Mouse (Mus musculus) heart, postnatal 0 days (tissue): ENCODE data around the gene Adssl1. TPM values are rescaled to one million over a fixed set of nuclear protein-coding genes. Genes with fewer than 3 reads are reported as not detected.

Source experiments
- ATAC-seq: fragments of 200-750 bp; cut with Nextera tagmentation; 2 replicates; pipeline ENCODE4 v1.8.0; 2017; ENCODE audit warnings: low read depth, moderate number of reproducible peaks, moderate library complexity; ENCODE audit not compliant: insufficient read depth
- DNase-seq: peaks from one replicate; pipeline ENCODE4 v3.0.0-alpha.2; 2016; ENCODE audit warnings: low spot score
- H3K27ac ChIP-seq: fragments of 300-500 bp; sonication (generic); 2 replicates; pipeline ENCODE4 v1.5.1; 2014; ENCODE audit warnings: low read depth, mild to moderate bottlenecking
- H3K27me3 ChIP-seq: fragments of 300-500 bp; sonication (generic); 2 replicates; pipeline ENCODE4 v1.6.1; 2014; ENCODE audit warnings: low read length, mixed read lengths; ENCODE audit not compliant: control insufficient read depth, insufficient read depth
- H3K36me3 ChIP-seq: fragments of 300-500 bp; sonication (generic); replicated peaks from 2 replicates; pipeline ENCODE4 v1.6.1; 2014; ENCODE audit warnings: low read length, mixed read lengths; ENCODE audit not compliant: control insufficient read depth, insufficient read depth
- H3K4me1 ChIP-seq: fragments of 300-500 bp; sonication (generic); 2 replicates; pipeline ENCODE4 v1.6.1; 2014; ENCODE audit warnings: antibody characterized with exemption; ENCODE audit not compliant: control insufficient read depth, insufficient read depth
- H3K4me2 ChIP-seq: fragments of 300-500 bp; sonication (generic); 2 replicates; pipeline ENCODE4 v1.6.1; 2014; ENCODE audit warnings: low read depth, mild to moderate bottlenecking, low read length, moderate library complexity
- H3K4me3 ChIP-seq: fragments of 300-500 bp; sonication (generic); 2 replicates; pipeline ENCODE4 v1.5.1; 2014; ENCODE audit warnings: low read depth, low read length
- H3K9ac ChIP-seq: fragments of 300-500 bp; sonication (generic); replicated peaks from 2 replicates; pipeline ENCODE4 v1.6.1; 2014; ENCODE audit warnings: low read depth, low read length, mixed read lengths
- H3K9me3 ChIP-seq: fragments of 300-500 bp; sonication (generic); replicated peaks from 2 replicates; pipeline ENCODE4 v1.6.1; 2016; ENCODE audit warnings: low read length; ENCODE audit not compliant: control insufficient read depth
- CTCF ChIP-seq: IDR thresholded peaks from 2 replicates; pipeline ENCODE4 v1.5.1; 2016; ENCODE audit warnings: antibody characterized with exemption, control low read depth, low read depth
- EP300 ChIP-seq: IDR thresholded peaks from 2 replicates; pipeline ENCODE4 v1.6.1; 2016; ENCODE audit warnings: antibody characterized with exemption, low read depth
- WGBS: fragments of 180-500 bp; shearing (Covaris S2); extraction: QIAGEN DNeasy Blood & Tissue Kit; methylation state at CpG from one replicate; pipeline ENCODE4 v1.1.7; 2014; 5-methylcytosine and 5-hydroxymethylcytosine counted together
- polyA plus RNA-seq: library from polyadenylated mRNA; unstranded; fragments of >200 nt; fragmentation: Nextera tagmentation; extraction: Ambion mirVana; gene quantifications from 2 replicates; pipeline ENCODE4 v1.2.1, GENCODE M21; 2015
- total RNA-seq: library from RNA; depleted of rRNA; stranded (reverse); fragments of >200 nt; gene quantifications from 2 replicates; pipeline ENCODE4 v1.2.3, GENCODE M21; 2014; ENCODE audit warnings: low replicate concordance

Adssl1 gene
- total and polyA plus RNA-seq, 2 experiments from 2014 or later = 86.8 to 159 TPM

DNA sequence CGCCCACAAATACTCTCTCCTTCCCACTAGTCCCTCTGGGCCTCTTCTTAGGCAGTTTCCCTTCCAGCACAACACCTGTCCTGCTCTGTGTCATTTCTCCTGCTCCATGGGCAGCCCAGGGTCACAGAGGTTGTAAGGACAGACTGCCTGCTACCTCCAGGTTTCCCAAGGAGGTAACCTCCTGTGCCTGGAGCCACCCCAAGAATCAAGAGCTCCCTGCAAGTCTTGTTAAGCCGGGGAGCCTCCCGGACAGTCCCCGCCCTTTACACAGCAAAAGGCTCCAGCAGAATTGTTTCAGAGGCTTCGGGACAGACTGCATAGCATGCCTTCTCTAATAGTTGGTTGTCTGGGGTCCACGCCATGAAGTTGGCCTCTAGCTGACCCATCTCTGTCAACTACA lies 6.6 kb downstream of the Adssl1 start:
- WGBS = 63% methylated on average over 6 of the region's 6 CpGs
- Histone ChIP-seq H3K27me3 (peaks cover 1% of the 10 kb centered on the region; the same call in 1 of the 2 replicates), H3K9me3 (no peaks in the 10 kb centered on the region), H3K36me3 (no peaks in the 10 kb centered on the region), H3K9ac (no peak overlapping the region), H3K4me1 (peaks cover 45% of the 10 kb centered on the region), H3K4me3 (no peak overlapping the region), H3K27ac (peak overlapping the region; percentile 6; the same call in 1 of the 2 replicates), H3K4me2 (no peak overlapping the region)
- DNase-seq = no peak
- TF ChIP-seq EP300 = no peak
- TF ChIP-seq CTCF = no peak
- no peak for ATAC-seq

DNA sequence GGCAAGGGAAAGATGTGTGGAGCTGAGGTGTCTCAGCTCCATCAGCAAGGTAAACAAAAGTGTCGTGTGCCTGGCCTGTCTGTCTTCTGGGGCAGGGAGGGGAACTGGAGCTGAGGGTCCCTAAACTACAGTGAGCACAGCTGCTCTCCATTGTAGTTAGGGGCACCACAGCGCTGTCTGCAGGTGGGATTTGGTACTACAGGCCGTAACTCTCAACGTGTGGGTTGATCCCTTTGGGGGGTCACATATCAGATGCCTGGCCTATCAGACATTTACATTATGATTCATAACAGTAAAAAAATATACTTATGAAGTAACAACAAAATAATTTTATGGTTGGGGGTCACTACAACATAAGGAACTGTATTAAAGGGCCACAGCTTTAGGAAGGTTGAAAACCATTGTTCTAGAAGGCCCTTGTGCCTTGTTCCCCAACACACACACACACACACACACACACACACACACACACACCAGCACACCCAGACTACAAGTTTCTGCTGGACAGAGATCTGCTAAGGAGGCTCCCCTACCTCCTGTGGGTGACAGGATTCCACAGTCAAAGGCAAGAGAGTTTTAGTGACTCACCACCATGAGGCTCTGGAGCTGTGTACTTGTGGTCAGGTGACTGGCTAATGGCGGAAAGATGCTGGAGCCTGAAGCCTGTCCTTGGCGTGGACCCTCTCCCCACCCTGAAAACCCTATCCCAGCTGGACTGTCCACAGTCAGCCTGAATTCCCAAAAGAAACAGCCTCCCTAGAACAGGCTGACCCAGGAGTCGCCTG lies 7.4 kb downstream of the Adssl1 start:
- WGBS = 65% methylated on average over 7 of the region's 7 CpGs
- no peak overlapping the region for H3K27ac ChIP-seq

DNA sequence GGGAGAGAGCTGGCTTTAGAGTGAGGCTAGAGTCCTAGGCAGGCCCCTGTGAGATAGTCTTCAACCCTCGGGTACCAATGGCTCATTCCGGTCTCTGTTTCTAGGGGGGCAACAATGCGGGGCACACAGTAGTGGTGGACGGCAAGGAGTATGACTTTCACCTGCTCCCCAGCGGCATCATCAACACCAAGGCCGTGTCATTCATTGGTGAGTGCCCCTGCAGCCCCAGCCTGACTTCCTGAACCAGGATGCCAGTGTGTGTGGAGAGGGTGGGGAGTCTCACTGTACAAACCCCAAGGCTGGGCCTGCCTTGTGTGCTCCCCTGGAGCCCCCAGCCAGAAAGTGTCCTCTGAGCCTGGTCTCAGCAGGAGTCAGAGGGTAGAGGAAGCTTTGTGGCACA lies 8.4 kb downstream of the Adssl1 start:
- WGBS = 78% methylated on average over 6 of the region's 6 CpGs
- H3K9ac ChIP-seq = no peak overlapping the region
- H3K4me1 ChIP-seq = peaks cover 33% of the 10 kb centered on the region
- no peak for DNase-seq
- no peaks in the 10 kb centered on the region for H3K27me3 ChIP-seq
- no peak overlapping the region for H3K4me3 ChIP-seq
- ATAC-seq = no peak
- no peaks in the 10 kb centered on the region for H3K9me3 ChIP-seq
- peak overlapping the region; percentile 77; the same call in 1 of the 2 replicates for H3K27ac ChIP-seq
- H3K36me3 ChIP-seq = 0 out of 2 replicates have a peak, but pooled peaks cover 5% of the 10 kb centered on the region
- no peak overlapping the region for H3K4me2 ChIP-seq
- TF ChIP-seq EP300 = no peak
- TF ChIP-seq CTCF = no peak

More for the DNA sequence above, 7.4 kb downstream of the Adssl1 start:
- H3K27me3 ChIP-seq = no peaks in the 10 kb centered on the region
- no peak overlapping the region for H3K9ac ChIP-seq
- H3K9me3 ChIP-seq = no peaks in the 10 kb centered on the region
- no peak overlapping the region for H3K4me3 ChIP-seq
- H3K36me3 ChIP-seq = no peaks in the 10 kb centered on the region
- DNase-seq (no peak), ATAC-seq (no peak)
- no peak overlapping the region for H3K4me2 ChIP-seq
- H3K4me1 ChIP-seq = peaks cover 37% of the 10 kb centered on the region
- TF ChIP-seq EP300 (no peak), CTCF (peak; percentile 44)

DNA sequence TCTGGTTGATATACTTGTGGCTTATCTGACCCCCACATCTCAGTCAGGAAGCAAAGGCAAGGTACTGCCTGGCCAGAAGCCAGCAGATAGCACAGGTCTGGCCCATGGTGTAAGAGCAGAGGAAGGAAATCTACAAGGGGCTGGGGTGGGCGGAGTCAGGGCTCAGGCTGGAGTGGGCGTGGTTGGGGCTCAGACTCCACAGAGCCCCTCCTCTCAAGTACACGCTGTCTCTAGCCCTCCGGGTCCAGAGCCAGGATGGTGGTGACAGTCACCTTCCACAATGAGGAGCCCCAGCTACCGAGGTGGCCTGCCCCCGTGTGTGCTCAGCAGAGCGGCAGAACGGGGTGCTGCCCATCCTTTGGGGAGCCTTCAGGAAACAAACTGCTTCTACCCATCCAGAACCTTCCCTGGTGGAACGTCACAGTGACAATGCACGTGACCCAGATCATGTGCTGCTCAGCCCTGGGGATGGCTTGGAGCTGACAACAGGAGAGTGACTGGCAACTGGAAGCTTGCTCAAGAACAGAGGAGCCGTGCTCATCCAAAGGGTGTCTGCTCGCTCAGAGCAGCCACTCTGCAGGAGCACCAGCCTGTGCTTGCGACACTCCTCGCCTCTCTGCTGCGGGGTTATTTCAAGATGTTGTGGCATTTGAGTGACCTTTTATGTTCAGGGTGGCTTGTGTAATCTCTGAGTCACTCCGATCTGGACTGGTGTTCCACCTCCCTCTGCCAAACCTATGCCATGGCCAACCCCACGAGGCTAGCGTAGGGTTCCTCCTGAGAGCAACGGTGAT lies 9.3 kb downstream of the Adssl1 start:
- TF ChIP-seq EP300 (0 out of 2 replicates have a peak, but pooled peaks have one; percentile 16), CTCF (no peak)
- peak; percentile 70 for DNase-seq
- Histone ChIP-seq H3K36me3 (0 out of 2 replicates have a peak, but pooled peaks cover 10% of the 10 kb centered on the region), H3K4me2 (peak overlapping the region; percentile 55), H3K4me3 (peak overlapping the region; percentile 20), H3K27me3 (no peaks in the 10 kb centered on the region), H3K27ac (peak overlapping the region; percentile 77), H3K4me1 (peaks cover 28% of the 10 kb centered on the region), H3K9ac (peak overlapping the region; percentile 25; the same call in 1 of the 2 replicates), H3K9me3 (no peaks in the 10 kb centered on the region)
- 13% methylated on average over 19 of the region's 19 CpGs for WGBS
- peak; percentile 70 for ATAC-seq

DNA sequence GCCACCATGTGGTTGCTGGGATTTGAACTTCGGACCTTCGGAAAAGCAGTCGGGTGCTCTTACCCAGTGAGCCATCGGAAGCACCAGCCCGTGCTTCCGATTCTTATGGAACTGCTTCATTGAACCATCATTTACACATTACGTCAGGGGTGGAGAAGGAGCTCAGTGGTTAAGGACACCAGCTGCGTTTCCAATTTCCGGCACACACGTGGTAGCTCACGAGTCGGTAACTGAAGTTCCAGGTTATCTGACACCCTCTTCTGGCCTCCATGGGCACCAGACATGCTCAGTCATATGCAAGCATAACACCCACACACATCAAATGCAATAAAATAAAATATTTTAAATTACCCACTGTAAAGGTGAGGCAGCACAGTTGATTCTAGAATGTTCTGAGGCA lies 10.2 kb downstream of the Adssl1 start:
- WGBS = 95% methylated on average over 12 of the region's 12 CpGs
- no peak overlapping the region for H3K4me2 ChIP-seq
- ATAC-seq (no peak), DNase-seq (no peak)
- H3K9ac ChIP-seq = no peak overlapping the region
- no peaks in the 10 kb centered on the region for H3K27me3 ChIP-seq
- peaks cover 28% of the 10 kb centered on the region for H3K4me1 ChIP-seq
- H3K36me3 ChIP-seq = 0 out of 2 replicates have a peak, but pooled peaks cover 18% of the 10 kb centered on the region
- H3K27ac ChIP-seq = no peak overlapping the region
- no peaks in the 10 kb centered on the region for H3K9me3 ChIP-seq
- TF ChIP-seq EP300 (no peak), CTCF (no peak)
- no peak overlapping the region for H3K4me3 ChIP-seq
